Mouse (Mus musculus): ENCODE measurements at regions not wholly inside any gene's neighbourhood (a gene's known extent, or its start where the extent isn't known, plus 50 kb on each side); places are given as distances from the start of the nearest gene placed in this dataset.

DNA sequence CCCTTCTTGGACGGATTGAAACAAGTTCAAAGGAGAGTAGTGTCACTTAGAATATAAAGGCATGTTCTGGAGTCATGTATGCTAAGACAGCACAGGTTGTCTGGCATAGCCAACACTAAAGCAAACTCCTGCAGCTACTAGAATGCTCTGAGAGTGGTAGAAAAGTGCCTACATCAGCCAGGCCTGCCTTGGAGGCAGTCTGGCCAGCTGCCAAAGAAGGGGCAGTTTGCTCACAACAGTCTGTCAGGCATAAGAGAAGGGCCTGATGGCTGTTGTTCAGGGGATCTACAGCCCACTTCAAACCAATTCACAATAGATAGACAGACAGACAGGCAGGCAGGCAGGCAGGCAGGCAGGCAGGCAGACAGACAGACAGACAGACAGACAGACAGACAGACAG lies 136.5 kb upstream of the Dap start:
- no peak for DNase-seq (ENCODE audit: low spot score in 2 of 2)

DNA sequence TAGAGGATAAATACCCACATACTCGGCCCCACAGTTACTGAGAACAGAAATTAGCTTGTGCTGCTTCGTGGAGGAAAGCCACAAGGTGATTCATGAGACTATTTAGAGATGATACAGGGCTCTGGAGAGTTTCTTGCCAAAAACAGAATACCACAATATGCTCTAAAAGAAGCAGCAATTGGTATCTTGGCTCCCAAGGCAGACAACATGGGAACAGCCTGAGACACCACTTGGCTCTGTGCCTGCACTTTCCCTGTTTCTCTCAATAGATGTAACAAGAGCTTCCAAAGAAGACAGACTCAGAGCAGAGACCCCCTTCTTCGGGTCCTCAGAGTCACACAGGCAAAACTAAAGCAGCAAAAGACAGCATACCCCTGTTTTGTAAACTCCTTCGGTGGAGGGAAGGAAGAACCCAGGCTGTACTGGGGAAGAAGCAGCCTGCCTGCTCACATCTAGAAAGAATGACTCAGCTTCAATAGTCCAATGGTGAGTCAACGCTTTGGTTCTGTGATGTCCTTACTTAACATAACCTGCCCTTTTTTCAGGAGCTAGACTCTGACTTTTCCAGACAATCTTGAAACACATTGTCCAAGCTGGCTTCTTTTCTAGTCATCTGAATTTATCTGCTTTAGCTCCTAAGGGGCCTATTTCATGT lies 132.1 kb upstream of the Dap start:
- peak; percentile 65 to 67 for DNase-seq (ENCODE audit: low spot score in 2 of 2)

DNA sequence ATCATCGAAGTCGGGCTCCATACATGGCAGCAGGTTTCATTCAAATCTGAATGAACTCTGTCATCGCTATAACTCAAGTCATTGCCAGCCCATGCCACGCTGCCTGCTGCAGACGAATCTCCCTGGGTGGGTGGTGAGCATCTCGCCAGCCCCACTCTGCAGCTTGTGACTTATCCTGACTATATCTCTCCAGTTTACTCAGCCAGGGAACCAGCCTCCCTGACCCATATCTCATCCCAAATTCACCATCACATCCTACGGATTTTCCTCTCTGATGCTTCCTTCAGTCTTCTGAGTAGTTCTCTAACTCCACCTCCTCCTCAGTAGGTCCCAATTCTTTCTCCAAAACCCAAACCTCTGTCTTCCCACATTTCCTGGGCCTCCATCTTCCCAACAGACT lies 127.9 kb upstream of the Dap start:
- DNase-seq (ENCODE audit: low spot score in 2 of 2), result no peak

DNA sequence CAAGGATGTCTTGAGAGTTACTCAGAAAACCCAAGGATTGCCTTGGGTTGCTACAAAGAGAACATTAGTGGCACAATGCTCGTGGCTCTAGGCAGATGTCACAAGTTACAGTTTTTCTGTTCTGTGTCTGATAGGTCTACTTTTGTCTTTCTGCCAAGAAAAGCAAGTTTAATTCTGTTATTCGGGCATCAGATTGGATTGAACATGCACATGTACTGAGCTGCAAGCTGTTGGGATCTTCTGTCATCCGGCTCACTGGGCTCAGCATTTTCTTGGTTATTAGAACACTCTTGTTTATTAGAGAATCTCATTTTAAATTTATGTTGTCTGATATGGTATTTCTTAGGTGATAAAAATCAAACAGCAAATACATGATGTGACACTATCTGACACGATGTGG lies 126.8 kb upstream of the Dap start:
- DNase-seq (ENCODE audit: low spot score in 2 of 2), result no peak

DNA sequence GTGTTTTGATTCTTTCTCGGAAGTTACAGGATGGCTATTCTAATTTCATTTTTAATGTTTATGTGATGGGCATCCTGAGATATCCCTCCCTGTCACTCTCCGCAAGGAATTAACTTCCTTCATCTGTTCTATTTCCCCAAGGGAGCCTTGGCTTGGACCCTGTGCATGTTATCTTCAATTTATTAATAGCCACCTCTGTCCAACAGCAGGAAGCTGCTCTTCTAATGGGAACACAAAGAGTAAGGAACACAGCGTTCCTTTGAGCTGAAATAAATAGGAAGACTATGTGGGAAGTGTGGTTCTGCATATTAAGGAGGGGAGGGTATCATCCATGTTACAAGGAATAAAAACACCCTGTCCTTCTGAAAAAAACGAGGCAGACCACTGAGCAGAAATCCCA lies 119.4 kb upstream of the Dap start:
- DNase-seq (ENCODE audit: low spot score in 2 of 2), result no peak

DNA sequence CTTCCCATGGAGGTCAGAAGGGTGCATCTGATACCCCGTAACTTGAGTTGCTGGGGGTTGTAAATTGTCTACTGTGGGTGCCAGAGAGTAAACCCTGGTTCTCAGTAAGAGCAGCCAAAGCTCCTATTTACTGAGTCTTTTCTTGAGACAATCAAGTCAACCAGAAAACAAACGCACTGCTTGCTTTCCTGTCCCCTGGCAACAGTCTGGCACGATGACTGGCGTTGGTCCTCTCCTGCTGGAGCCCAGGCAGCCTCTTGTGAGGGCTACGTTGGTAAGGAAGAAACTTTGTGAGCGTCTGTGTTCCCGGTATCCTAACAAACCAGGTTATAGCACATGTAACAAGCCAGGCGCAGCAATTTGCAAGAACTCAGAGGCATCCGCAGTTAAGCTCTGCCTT lies 117.2 kb upstream of the Dap start:
- no peak for DNase-seq (ENCODE audit: low spot score in 2 of 2)

DNA sequence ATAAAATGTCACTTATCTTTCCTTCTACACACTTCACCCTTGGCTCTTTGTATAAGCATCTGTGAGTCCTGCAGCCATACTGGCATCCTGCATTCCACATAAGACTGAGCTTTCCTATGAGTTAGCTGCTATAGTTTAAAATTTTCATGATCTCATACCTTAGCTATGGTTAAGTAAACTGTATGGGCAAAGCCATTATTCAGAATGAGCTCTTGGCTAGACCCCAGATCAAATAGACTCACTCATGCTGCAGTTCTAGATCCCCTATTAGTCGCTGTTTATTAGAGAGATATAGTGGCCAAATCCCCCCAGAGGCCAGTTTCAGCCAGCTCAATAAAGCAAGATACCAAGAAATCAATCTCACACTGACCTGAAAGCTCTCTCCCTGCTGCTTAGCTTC lies 110.9 kb upstream of the Dap start:
- DNase-seq (ENCODE audit: low spot score in 2 of 2), result no peak

DNA sequence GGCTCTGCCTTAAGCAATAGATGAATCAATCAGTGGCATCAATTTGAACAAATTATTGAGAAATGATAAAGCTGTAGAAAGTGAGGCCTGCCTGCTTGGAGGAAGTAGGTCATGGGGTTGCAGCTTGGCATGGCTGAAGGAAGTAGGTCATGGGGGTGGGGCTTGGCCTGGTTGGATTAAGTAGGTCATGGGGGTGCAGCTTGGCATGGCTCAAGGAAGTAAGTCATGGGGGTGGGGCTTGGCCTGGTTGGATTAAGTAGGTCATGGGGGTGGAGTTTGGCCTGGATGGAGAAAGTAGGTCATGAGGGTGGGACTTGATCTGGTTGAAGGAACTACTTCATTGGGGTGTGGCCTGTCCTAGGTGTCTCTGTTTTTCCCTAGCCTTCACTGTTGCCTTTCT lies 106.8 kb upstream of the Dap start:
- no peak for DNase-seq (ENCODE audit: low spot score in 2 of 2)

DNA sequence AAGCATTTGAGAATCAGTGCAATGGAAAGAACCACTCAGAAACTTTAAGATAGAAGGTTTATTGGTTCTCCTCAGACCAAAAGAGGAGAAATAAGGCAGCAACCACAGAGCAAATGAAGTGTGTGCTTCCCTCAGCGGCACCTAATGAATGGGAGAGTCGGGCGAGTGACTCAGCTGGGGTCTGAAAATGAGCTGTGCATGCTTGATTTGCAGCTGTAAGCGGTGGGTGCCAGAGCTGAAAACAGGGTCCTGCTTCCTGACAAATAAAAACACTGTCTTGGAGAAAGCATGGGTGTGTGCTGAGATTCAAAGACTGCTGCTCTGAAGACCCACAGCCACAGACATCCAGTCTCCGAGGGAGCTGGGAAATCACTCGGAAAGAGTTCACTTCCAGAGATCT lies 104.0 kb upstream of the Dap start:
- no peak for DNase-seq (ENCODE audit: low spot score in 2 of 2)

DNA sequence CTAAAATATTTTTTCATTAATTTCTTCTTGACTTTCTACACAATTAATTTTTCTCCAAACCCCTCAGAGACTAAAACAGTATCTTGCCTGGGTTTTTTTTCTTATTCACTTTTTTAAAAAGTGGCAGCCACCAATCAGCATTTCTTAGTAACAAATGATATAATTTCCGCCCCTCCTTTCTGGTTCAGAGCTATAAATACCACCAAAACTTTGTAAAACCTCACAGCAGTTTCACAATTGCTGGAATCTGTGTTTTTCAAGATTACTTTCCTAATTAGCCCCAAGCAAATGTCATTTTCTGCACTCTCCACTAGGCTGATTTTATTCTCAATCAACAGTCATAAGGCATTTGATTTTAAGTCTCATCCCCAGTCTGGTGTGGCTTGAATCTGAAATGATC lies 98.3 kb upstream of the Dap start:
- no peak for DNase-seq (ENCODE audit: low spot score in 2 of 2)

DNA sequence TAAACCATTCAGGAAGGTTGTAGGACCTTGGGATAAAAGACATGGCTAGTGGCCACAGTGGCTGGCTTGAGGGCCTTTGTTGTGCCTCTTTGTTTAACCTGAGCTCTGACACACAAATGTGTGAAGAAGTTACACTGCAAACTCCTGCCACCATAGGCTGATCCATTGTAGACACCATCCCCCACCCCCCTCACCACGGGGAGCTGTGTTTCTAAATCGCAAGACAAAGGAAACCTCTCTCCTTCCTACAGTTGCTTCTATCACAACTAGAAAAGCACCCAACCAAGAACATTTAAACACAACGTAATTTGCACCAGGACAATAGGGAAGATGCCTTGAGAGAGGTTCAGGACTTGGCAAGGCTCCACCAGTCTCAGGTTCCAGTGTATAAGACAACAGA lies 97.1 kb upstream of the Dap start:
- no peak for DNase-seq (ENCODE audit: low spot score in 2 of 2)

DNA sequence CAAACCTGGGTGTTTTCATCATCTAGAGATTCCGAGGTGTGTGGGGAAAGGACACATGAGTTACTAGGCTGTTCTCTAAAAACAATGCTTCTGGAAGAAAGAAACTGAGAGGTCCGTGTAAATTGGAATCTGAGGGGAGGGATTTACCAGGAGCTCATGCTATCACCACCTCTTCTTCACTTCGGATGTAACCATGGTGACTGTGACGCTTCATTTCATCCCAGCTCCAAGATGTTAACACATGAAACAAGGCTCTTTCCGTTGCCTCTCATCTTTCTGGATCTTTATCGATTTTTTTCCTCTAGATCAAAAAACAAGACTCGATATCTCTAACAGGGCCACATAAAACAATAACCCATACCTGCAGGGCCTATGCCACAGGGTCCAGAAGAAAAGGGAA lies 89.2 kb upstream of the Dap start:
- no peak for DNase-seq (ENCODE audit: low spot score in 2 of 2)

DNA sequence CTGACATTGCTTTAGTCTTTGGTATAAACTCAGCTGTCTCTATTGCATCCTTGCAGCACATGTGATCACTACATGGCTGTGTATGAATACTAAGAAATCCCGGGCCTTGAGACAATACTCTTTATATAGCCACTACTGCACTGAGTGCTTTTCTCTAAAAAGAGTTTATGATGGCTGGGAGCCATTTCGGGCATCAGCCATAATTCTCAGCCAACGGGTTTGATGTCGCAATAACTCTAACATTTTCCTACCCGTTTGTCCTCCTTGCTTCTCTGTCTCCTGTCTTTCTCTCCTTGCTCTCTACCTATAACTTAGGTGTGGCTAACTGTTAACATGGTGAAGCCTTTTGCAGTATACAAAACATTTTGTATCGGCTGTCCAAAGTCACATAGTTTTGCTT lies 85.5 kb upstream of the Dap start:
- no peak for DNase-seq (ENCODE audit: low spot score in 2 of 2)

DNA sequence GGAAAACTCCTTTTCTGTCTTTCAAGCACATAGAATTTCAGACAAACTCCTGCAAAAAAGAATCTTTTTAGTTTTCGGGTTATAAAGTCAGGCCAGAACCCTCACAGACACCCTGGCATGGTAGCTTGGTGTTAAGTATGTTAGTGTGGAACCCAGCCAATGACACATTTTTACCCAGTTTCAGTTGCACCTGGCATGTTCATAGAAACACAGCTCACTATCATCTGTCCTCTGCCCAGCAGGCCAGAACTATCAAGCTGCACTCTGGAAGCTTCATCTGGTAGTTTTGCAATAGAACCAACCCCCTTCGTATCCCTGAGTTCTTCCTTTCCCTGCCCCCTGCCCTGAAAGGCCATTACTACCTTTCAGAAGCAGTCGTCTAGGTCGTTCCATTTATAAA lies 82.4 kb upstream of the Dap start:
- DNase-seq (ENCODE audit: low spot score in 2 of 2), result no peak

DNA sequence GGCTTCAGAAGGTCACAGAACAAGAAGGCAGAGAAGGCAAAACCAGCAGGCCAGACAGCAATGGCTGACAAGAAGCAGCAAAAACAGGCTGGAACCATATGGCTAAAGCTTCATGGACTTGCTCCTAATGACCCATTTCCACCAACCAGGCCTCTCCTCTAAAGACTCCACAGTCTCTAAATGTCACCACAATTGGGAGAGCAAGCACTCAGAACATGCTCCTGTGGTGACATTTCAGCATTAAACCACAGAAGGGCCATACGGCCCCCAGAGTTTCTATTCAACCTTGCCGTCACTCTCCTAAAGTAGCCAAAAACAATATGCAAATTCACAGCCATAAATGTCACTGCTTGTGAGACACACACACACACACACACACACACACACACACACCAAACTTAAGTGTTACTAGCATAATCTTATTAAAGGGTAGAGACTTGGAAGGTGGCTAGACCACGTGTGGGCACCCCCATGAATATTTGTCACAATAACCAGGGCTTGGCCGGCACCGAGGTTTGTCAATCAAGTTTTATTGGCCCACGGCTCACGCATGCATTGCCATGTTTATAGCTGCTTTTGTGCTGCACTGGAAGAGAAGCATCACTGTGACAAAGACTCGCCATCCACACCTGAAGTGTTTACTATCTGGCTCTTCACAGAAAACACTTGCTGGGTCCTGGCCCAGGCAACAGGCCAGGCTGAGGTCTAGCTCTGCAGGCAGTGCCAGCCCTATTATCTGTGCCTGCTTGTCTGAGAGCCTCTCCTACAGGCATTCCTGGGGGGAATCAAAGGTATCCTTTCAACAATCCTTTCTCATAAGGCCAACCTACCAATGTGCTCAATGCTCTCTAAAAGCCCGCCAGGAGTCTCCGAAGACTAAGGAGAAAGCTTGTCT lies 75.6 kb upstream of the Dap start:
- DNase-seq (ENCODE audit: low spot score in 2 of 2), result no peak

DNA sequence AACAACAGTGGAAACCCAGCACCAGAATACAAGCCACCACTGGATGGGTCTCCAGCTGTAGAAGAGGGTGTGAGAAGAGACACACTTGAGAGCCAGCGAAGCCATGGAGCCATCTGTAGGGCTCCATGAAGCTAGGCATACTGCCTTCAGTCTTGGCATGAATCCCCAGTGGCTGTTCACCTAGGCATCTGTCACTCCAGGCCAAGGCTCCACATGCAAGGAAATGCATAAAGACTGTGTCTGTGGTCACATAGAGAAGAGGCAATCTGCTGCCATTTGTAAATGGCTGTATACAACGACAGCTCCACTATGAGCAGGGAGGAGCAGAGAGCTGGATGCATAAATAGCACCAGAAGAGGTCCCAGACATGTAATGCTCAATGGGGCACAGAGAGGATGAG lies 74.3 kb upstream of the Dap start:
- no peak for DNase-seq (ENCODE audit: low spot score in 2 of 2)

DNA sequence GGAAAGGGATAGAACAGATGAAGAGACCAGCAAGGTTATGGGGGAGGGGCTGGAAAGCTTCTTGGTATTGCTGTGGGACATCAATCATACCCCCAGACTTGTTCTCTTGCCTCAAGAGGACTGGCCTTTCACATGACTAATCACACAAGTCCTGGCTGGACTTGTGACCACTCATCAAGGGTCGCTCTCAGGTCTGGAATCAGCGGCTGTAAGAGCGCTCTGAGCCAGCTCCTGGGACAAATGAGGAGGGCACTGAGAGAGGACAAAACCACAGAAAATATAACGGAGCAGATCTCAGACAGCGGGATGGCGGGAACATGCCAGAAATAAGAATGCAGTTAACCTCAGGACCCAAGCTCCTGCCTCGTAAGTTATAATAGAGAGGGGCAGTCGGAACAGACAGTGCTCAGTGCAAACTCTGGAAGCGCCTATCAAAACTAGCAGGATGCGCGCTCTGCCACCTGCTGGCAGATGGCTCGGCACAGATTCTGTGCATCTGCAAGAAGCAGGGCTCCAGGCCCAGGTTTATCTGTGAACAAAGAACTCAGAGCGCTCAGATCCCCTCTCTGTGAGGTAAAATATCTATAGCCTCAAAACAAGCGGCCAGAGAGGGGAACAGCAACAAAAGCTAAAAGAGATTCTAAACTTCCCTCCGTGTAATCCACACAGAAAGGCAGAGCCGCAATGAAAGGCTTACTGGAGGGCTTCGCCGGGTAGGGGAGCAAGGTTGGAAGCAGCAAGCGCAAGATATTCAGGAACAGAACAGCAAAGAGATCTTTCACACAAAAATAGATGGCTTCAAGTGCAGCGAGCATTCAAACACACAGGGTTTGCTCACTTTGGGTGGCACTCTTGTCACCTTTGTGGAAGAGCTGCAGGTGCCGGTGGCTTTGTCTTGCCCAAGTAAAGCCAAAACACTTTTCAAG lies 73.3 kb upstream of the Dap start:
- DNase-seq (ENCODE audit: low spot score in 2 of 2), result peak; percentile 55 to 78

DNA sequence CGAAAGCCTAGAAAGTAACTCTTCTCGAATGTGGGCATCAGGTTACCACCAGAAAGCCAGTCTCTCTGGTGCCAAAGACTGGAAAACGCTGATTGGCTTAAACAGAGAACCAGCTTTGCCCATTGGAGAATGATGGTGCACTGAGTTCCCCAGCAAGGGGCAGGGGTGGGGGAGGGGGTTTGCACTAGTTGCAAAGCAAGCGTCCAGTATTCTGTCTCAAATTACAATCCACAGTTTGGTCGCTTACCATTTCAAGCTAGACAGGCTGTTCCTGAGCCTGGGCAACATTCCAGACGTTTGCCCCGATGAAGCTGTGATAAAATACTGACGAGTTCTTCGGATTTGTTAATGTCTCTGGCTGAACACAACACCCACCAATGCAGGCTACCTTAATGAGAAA lies 69.0 kb upstream of the Dap start:
- DNase-seq (ENCODE audit: low spot score in 2 of 2), result no peak

DNA sequence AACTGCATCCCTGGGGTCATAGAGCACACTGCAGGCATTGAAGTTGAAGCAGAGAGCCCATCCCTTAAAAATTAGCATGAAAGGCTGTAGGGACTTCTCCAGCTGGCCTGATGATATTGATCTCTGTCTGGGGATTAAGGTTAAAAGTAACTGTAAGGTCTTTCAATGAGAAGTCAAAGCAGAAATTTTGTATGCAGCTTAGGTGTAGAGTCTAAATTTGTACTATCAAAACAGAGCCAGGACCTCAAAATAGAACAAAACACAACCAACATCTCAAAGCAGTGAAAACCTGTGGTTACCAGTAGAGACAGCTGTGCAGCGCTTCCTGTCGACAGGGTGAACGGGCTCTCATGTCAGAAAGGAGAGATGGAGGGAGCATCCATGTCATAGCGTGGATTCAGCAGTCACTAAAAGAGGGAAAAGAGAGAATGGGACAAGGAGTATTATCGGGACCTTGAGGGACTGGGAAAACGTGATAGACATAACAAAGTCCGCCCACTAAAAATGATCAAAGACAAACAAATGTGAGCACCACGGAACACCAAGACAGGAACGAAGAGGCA lies 57.5 kb upstream of the Dap start:
- no peak for DNase-seq (ENCODE audit: low spot score in 2 of 2)

DNA sequence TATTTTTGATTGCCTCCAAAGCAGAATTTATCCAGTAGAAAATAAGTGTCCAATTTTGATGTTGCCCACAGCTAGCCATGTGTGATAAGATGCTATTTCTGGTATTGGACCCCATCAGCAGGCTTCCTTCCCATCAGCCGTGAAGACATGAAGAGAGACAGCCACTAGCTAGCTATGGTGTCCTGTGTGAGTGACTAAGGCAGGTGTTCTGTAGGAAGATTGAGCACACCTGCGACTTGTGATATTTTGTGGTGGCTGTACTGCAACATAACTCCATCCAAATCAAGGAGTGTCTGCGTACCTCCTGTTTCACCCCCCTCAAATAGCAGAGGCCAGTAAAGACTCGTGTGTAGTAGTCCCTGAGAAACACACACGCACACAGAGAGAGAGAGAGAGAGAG lies 56.6 kb upstream of the Dap start:
- no peak for DNase-seq (ENCODE audit: low spot score in 2 of 2)

DNA sequence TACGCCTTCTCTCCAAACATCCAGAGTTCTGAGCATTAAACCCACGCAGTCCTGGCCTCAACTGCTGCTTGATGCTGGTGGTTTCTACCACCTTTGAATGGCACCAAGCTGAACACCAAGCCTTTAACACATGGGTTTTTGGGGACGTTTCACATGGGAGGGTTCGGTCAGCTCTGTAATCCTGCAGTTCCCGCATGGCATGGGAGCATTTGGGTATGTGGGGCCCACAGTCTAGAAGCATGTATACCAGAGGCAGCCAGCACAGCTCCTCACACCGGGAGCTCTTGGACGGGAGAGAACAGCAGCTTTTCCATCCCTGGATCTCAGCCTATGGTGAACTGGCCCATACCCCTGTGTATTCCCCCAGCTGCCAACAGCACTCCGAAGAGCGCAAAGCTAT lies 55.9 kb upstream of the Dap start:
- no peak for DNase-seq (ENCODE audit: low spot score in 2 of 2)

Measured in frontal cortex, postnatal 14 days (tissue).